Mouse (Mus musculus) right cerebral cortex, postnatal 14 days (tissue): Measurements from ENCODE around the gene Bptf.
"Not testable (repeated sequence)": the region's sequence is repeated elsewhere in the genome, so short reads cannot be mapped to it uniquely, and the experiment has no call there.

Source experiments
- DNase-seq: peaks from one replicate; pipeline ENCODE4 v3.0.0; 2022

Bptf gene

GRCm38 (mm10) chr11:107046766-107047620 is 84.9 kb downstream of the Bptf start:
- no peak for DNase-seq

- no peak for DNase-seq
Observed at GRCm38 (mm10) chr11:107045546-107045945, 86.4 kb downstream of the Bptf start.

- DNase-seq, result peak; percentile 79
Observed at GRCm38 (mm10) chr11:107044321-107044720, 87.6 kb downstream of the Bptf start.

DNA sequence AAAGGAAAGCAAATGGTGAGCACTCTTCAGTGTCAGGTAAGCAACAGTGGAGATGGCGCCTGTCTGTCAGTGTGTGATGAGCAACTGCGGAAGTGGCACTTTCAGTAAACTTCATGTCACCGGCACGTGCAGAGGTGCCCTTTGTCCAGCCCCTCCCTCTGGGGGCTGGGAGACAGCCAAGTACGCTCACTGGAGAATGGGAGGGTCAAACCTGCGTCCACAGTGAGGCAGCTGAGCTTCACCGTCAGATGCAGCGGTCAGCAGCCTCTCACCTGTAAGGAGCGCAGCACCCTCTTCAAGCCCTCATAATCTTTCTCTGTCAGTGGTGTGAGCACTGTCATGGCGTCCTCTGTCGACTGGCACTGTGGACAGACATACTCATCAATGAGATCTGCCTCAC is 88.6 kb downstream of the Bptf start:
- no peak for DNase-seq

DNA sequence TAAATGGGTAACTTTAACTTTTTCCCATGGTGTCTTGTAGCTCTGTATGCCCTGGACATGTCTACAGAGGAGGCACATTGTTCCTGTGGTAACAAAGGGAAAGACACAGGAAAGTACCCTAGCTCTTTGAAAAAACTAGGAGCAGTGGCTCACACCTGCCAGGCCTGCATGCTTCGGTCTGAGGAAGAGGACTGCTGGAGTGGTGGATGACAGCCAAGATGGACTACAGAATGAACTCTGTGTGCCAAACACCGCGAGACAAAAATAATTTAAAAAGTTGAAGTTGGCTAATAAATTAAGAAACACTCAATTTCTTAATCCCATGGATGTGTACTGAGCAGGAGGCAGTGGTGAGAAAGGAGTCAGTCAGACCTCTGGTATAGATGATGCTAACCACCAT is 90.5 kb downstream of the Bptf start:
- no peak for DNase-seq

DNA sequence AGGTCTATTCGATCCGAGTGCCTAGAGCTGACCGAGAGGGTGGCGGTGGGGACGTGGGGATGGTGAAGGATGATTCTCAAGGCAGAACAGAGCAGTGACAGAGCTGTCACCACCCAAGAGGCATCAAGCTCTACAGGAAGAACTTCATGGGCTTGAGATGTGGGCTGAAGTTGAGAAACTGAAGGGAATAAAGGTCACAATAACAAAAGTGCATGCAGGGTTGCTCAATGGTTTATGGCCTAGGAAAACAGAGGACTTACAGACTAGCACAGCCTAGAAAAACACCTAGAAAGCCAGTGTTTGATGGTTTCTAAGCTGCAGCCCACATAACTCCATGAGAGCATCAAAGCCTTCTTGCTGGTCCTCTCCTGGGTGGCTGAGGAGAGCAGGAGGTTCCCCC is 92.5 kb downstream of the Bptf start:
- DNase-seq, result no peak

GRCm38 (mm10) chr11:107034085-107034810 is 97.7 kb downstream of the Bptf start:
- DNase-seq, result no peak

DNA sequence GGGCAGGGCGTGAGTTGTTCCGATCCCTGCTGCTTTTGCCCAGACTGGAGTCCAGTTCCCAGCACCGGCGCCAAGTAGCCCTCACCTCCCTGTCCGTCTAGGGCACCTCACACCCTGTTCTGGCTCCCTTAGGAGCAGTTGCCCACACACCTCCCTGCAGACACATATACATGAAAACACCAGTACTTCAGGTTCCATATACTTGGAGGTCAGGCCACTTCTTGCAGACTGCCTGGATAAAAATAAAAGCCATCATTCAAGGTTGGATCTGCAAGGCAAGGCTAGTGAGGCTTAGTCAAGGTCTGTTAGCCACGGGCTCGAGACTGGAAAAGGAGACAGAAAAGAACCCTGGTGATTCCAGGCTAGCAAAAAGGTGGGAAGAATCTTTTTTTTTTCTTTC is 100.3 kb downstream of the Bptf start:
- no peak for DNase-seq

GRCm38 (mm10) chr11:107029536-107029935 is 102.4 kb downstream of the Bptf start:
- no peak for DNase-seq

DNA sequence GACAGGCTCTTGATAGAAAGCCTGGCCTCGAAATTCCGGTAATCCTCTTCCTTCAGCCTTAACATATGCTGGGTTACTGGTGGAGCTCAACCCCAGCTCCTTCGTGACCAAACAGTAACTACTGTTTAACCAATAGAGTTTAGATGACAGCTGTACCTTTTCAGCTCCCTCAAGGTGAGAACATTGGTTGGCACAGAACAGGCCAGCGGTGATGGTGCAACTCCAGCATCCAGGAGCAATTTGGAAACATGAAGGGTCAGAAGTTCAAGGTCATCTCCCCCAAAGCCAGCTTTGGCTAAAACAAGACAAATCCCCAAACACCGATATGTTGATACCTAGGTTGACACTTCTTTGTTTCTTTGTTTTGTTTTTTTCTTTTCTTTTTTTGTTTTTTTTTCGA is 103.2 kb downstream of the Bptf start:
- DNase-seq, result no peak

- DNase-seq, result no peak
Observed at GRCm38 (mm10) chr11:107028275-107028618, 103.7 kb downstream of the Bptf start.

DNA sequence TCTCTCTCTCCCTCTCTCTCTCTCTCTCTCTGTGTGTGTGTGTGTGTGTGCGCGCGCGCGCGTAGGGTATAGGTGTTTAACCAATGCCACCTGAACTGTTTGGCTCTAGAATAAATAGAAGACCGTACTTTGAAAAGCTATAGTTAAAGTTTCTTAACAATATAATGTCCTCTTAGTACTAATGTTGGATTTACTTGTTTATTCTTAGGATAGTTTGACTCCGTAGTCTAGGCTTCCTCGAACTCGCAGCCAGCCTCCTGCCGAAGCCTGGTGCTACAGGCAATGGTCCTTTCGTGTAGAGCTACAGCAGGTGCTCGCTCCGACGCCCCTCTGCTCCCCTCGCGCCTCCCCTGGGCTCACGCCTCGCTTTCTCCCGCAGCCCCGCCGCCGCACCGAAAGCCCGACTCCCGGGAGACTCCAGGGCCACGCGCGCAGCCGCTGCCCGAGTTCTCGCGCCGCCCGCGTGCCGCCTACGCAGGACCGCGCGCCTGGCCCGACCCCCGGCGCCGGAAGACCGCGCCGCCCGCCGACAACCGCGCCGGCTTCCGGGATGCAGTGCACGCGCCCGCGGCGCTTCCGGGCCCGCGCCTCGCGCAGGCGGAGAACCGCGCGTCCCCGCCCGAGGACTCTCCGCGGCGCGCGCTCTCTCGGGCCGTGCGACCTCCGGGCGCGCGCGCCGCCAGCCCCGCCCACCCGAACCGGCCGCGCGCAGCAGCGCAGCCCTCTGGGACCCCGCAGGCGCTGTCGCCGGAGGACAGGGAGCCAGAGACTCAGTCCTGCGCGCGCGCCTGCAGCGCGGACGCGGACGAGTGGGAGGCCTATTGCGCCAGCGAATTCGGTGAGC is 104.3 kb downstream of the Bptf start:
- peak; percentile 88 for DNase-seq

DNA sequence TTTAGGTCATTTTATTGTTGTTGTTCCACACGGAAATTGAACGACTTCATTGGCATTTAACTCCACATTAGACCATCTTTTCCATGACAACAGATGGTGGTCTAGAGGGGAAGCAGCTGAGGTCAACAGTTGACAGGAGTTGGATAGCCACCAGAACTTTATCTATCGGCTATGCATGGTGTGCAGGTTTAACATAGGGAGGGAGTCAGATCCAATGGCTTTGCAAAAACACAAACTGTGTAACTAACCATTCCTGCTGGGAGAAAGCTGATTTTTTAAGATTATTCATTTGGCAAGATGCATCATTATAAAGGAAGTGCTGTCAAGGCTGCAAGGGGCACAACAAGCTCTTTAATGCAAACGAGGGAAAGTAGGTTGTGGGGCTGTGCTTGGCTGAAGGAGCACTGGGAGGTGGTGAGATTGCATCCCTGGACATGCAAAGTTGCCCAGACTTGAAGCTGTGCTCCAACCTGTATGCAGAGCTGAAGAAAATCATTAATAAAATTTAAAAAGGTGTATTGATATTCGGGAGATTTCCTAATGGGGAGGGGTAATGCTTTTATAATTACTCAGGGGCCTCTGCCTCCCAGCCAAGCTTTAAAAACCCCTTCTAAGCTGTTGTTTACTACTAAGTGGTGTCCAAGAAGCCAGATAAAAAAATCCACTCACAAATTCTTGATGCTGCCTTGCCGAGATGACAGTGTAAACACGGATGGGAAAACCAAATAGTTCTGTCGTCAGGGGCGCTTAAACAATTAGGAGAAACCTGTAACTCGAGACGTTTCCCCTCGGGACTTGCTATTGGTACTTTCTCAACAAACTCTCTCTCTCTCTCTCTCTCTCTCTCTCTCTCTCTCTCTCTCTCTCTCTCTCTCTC is 105.1 kb downstream of the Bptf start:
- no peak for DNase-seq

DNA sequence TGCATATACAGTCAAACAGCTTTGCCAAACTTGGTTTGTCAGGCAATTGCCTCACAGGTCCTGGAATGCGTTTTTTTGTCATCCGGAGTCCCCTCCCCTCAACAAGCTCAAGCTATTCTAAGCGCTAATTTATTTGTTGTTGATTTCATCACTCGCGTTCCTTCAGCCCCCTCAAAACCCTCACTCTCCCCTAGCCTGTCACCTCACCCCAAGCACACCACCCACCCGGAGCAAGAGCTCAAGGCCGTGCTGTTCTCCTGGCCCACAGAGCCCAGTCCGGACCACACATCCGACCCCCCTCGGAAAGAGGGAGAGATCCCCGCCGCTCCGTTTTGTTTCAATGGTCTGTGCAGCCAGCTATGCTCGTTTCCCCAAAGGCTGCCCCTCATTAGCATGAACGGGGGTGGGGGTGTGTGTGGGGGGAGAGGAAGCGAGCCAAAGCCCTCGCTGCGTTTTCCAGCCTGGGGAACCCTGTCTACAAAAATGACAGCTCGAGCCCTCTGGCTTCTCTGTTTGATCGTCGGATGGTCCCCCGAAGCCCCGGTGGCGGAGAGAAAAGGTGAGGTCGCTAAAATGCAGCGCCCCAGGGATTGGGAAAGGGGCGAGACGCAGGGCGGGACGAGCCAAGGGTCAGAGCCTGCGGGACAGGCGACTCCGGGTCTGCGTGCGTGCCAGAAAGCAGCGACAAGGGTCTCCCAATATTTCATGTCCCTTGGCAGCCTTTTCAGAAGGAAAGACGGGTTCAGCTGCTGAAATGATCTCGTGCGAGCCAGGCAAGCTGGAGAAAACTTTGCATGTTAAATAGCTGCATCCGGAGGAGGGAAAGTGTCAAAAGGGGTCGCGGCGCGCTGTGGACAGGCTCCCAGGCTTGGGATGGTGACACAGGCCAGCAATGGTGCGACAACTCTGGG is 106.3 kb downstream of the Bptf start, which contains the start of gene 1810010H24Rik:
TSS of gene 1810010H24Rik (plus strand) at position 271 of the 911 bp plus-strand sequence.
- DNase-seq, result no peak

GRCm38 (mm10) chr11:107024406-107024805 is 107.5 kb downstream of the Bptf start:
- no peak for DNase-seq

DNA sequence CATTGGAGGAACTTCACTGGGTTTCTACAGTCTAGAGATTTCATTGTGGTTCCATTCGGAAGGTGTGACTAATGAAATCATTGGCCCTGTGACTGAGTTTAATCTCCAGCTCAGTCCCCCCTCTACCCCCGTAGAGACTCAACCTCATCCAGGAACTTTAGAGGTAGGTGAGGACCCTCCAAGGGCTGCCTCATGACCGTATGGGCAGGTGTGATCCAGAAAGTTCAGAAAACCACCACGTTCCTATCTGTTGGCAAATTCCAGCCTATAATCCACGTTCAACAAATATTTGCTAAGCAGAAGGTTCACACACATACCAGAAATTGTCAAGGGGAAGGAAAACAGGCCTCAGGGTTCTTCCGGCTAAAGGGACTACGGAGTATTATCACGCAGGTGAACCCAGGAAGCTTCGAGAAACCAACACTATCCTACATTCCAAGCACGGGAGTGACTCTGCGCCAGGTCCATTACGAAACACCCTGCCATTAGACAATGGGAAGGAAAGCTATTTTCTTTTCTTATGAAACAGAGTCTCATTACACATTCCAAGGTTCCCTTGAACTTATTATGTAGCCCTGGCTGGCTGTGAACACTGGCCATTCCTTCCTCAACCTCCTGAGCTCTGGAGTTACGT is 109.8 kb downstream of the Bptf start:
- DNase-seq, result no peak

DNA sequence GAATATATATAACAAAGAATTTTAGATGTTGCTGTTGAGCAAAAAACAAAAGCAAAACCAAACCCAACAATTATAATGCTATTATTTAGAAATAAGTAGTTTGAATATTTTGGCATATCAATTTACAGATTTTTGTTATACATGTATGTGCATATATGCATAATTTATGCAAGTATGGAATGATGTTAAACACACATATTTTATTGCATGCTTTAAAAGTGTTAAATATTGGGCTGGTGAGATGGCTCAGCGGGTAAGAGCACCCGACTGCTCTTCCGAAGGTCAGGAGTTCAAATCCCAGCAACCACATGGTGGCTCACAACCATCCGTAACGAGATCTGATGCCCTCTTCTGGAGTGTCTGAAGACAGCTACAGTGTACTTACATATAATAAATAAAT is 112.2 kb downstream of the Bptf start:
- not testable (repeated sequence) for DNase-seq

DNA sequence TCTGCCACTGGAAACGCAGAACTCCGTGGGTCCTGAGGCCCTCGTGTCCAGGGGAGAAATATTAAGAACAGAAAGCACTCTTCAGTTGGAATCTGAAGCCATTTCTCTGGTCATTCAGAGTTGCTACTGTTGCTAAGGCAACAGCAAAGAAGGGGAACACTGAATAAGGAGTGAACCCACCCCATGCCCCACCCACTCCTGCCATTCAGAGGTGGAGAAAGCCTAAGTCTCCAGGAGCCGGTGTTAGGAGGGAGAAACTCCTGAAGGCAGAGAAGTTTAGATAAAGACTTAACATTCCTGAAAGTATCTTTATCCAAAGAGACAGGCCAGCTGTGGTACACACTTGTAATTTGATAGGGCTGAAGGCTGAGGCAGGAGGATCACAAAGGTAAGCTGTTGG is 112.6 kb downstream of the Bptf start:
- DNase-seq, result no peak

DNA sequence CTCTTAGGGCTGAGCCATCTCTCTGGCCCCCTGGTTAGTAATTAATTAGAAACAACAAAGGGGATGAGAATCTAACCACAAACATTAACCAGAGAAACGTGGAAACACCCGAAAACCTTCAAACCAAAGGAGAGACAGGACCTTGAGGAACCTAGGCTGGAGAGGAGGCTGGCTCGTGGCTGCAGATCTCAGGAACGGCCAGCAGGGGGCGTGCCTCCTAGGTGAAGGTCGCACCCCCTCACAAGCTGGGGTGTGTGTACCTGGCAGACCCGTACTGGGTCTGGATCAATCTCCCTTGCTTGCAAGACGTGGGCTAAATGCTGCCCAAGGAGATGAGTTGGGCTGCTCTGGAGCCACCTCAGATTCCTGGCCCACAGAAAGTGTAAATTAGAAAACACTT is 113.3 kb downstream of the Bptf start:
- DNase-seq, result no peak

GRCm38 (mm10) chr11:107017339-107017886 is 114.5 kb downstream of the Bptf start:
- DNase-seq, result no peak
